Mouse (Mus musculus) CD8-positive naive resting alpha-beta T cell, adult 2 months (primary cell): ENCODE results near the gene Aff3.
A peak's percentile ranks its signal among the peaks of the same experiment; 100 is the strongest.

Experiments
- DNase-seq, 2 experiments: peaks; one replicate each; pipeline ENCODE4 v3.0.0; 2022; ENCODE audit warnings: low read depth in 2 of 2, low spot score in 2 of 2

Aff3 gene

DNA sequence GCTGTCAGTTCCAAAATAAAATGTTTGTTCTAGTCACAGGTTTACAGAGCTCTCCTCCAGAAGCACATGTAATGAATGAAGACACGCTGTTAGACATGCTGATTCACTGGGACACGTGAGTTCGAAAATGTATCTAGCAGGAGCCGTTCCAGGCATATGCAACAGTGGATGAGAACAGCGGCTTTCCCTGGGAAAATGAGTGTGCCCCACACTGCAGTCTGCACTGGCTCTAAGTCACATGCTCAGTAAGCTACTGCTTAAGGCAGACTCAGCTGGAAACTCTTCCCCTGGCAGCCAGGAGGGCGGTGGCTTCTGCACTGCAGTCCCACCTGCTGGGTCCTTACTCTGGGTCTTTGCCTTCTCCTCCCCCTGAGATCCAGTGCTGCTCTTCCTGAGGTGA lies 271.2 kb downstream of the Aff3 start:
- no peak for DNase-seq

DNA sequence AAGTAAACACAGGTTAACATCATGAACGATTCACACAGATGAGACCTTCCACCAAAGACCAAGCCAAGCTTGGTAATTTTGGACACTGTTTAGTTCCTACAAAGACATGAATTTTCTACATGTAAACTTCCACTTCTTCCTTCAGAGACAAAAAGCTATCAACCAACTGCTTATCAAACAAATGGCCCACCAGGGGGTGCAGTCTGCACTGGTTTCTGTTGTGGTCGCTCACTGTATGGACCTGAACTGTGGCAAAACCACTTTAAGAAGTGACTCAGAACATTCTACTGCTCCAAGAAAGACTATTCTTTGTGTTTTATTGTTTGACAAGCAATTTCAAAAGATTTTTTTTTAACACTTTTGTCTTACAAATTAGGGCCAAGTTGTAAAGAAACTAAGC lies 271.8 kb downstream of the Aff3 start:
- peak in 1 of 2 experiments; percentile 52 for DNase-seq

DNA sequence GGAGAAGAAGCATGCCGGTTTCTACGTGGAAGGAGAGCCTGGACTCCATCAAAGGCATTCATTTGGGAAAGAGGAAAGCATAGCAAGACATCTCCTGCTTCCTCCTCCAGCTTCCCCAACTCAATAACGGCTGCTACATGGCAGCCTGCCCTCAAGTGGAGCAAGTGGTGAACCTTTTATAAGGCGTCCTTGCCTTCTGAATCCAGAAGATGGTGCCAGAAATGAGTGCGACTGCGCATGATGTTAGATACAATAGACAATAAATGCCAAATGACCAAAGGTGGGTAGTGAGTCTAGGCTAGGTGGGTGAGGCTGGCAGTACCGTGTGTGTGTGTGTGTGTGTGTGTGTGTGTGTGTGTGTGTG lies 273.9 kb downstream of the Aff3 start:
- no peak for DNase-seq

DNA sequence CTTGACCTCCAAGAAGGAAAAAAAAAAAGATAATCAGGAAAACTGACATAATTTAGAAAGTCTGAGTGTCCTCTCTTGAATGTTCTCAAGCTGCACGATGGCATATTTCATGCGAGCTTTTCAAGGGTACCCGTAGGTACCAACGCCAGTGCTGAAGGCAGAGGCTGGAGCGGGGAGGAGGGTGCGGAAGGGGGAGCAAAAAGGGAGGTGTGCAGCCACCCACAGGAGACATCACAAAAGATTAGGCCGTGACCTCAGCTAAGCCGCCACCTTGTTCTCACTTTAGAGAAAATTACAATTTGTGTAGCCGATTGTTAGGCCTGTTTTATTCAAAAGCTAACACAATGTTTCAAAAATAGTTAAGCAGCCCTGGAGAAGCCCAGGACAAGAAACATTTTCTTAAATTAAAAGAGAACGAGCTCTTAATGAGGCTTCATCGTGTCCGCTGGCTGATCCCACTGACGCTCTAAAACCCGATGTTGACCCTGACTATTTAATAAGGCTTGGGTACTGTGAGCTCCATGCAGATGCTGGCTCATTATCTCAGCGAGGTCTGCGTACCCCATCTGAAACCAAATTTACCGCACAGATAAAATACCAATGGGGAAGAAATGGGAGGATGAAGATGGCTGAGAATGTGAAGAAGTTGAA lies 274.4 kb downstream of the Aff3 start:
- DNase-seq: no peak

DNA sequence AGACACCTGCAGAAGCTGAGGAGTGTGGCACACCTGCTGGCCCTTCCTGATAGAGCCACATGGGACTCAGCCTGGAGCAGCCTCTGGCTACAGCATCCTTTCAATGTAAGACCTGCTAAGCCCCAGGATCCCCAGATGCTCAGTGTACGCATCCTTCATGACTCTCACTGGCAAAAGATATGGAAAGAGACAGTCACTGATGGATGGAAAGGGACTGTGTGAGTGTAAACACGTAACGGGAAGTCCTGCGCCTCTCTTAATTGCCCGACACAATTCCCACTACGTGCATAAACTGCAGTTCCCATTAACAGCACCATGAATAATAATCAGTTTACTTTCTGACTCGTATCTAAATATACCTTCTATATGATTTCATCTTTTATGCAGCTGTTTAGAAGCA lies 275.2 kb downstream of the Aff3 start:
- no peak for DNase-seq

DNA sequence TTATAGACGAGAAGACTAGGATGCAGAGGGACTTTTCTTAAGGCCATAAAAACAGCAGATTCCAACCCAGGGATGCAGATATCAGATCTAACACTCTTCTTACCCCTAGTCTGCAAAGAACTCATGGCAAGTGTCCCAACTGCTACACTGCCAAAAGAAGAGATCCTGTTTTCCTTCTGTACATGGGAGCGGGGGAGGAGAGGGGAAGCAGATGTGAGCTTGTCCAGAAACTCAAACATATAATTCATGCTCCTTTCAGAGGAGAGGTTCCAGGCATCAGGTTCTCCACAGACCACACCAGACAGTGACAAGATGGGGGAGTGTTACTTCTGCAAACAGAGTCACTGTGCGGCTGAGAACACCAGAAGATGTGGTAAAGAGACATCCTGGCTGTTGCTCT lies 276.3 kb downstream of the Aff3 start:
- DNase-seq: no peak

DNA sequence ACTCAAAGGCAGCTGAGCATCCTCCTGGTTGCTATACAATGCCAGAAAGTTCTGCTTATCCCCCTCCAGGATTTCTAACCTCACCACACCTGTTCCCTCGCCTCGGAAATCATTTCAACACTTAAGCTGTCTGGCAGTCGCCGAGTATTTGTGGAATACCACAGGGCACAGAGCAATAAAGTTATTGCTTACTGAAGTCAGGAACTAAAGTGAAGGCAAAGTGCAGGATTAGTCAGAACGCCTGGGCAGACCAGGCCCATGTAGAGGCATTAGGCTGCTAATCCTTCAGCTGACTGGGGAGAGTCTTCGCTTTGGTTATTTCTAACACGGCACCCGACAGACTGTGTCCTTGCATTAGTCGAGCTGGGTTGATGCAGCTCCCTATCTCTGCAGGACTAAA lies 277.3 kb downstream of the Aff3 start:
- DNase-seq: no peak

DNA sequence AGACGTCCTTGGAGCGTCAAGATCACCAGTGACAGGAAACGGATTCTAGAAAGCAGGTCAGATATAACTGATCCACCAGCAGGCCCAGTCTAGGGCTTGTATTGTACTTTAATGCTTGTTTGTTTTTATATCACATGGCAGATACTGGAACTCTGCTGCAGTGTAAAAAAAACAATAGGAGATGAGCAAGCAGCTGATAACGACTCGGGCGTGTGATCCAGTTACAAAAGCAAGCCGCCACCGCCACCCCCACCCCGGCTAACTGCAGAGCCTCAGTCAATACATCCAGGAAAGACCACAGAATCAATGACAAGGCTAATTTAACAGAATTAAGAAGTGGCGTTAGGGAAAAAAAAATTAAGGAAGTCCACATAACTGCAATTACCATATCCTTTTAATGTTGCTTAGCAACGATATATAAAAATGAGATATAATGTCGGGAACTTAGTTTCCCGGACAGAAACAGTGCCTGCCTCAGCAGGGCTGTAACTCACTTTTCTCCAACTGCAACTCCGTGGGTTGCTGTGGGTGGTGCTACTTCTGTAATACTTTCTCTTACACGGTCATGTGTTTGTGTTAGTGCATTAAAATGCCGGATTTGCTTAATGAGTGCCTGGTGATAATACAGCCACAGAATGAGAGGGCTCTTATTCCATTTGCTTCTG lies 280.2 kb downstream of the Aff3 start:
- DNase-seq: no peak

DNA sequence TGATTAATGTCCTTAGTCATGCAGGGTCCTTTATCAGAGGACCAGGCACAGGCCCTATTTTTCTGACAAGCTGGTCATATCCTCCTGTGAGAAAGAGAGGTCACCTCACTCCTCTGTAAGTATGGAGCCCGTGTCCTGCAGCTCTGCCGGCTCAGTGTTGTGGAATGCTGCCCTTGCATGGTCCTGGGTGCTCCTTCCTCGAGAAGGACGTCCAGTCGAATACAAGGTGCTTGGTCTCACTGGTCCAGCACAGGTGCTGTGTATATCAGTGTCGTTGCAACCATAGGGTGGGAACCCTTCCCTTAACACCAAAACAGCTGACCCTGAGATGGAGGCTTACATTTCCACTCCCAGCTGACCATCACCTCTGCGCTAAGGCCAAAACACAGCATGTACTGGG lies 280.7 kb downstream of the Aff3 start:
- DNase-seq: no peak

DNA sequence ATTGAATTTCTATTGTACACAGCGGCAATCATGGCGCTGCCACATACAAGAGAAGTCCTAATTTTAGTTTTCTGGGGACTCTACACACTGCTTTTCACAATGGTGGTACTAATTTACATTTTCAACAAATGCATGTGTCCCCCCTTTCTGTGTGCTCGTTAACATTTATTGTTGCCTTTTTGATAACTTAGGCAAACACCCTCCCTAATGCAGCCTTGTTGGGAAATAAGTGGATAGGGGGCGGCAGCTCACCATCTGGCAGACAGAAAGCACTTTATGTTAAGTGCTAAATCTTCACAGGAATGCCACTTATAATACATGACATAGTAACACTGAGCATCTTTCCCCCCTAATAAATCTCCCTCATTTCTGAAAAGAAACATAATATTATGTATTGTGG lies 282.1 kb downstream of the Aff3 start:
- no peak for DNase-seq

DNA sequence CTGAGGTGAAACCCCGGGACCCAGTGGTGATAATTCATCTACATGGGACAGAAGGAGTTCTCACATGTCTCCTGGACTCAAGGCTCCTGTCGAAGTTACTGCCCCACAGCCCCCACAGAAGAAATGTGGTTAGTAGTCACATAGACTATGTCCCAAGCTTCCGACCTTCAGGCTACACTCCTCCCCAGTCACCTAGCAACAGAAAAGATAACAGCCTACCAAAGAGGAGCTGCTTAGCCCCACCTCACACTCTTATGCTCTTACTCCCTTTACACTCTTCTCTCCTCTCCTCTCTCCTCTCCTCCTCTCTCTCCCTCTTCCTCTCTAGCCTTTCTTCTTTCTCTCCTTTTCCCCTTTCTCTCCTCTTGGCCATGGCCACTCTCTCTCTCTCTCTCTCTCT lies 286.8 kb downstream of the Aff3 start:
- DNase-seq: no peak

DNA sequence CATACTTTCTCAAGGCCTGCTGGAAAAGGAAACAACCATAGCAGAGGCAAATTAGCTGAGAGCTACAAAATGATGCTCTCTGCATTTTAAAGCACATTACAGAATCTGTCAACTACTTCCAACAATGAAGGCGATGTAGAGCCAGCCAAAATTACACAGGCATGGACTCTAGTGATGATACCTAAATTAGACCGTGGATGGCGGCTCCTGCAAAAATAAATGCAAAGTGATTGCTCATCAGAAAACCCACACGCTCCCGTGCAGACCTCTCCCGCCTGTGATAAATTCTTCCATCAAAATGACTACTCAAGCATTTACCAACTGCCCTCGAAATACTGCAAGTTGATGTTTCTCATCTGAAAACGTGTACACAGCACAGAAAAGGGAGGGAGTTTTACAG lies 295.6 kb downstream of the Aff3 start:
- DNase-seq: no peak

DNA sequence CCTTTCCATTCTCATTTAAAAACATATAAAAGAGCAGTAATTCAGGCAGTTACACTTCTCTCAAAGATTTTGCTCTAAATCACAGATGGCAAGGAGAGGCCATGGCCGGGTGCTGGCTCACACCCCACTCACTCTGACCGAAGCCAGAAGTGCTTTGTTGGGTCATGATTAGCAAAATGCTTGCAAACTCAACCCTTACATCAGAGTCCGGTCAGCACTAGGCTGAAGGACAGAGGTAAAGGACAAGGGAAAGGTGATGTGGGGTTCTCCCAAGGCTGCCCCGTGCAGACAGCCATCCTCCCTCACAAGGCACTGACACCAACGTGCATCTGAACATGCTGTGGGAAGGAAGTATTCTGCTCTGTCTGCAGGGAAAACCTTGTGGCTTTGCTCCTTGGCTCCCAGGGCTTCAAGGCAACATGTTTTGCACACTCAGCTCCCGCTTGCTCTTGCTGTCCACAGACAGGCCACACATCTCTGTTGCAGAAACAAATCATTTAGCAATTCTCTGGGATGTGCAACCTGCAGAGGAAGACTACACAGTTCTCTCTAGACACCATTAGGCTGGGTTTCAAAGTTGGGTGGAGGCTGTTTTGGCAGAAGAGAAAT lies 296.6 kb downstream of the Aff3 start:
- no peak for DNase-seq

DNA sequence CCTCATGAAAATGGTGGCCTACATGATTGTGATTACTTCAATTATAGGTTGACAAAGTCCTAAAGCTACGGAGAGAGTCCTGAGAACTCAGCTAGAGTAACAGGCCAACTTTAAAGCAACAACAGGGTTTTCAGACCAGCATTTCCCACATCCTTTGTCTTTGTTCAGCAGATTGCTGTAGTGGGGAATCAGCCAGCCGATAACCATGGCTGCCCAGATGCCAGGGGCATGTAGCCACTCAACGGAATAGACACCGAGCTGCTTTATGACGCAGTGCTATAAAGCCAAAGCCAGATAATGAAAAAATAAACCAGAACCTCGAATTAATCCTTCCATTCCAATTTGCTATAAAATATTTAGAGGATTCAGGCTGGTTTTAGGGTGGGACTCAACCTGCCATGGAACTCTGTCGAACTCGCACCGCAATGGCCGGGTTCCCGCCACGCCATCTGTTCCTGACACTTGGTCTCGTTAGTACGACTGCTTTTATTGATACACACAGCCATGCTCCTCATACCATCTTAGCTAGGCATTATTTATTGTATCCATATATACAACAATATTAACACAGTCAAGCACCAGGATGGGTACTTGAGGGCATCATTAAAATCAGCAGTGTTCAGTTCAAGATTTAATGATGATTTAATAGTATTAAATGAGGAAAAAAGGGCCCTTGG lies 297.2 kb downstream of the Aff3 start:
- DNase-seq: no peak

DNA sequence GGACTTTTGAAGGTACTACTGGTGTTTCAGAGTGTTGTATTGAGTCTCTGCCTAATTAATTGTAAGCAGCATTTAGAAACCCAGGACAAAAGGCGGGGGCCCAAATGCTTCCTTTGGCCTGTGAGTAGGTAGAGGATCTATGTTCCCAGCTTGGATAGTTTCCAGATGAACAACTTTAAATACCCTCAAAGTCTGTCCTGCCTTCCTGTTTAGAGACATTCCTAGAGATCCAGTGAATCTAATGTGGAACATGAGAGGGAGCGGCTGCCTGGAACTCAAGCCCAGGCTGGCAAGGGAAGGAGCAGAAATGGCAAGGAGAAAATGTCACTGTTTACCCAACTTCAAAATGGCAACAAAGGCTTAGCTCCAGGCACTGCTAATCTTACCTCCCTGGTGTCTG lies 300.9 kb downstream of the Aff3 start:
- DNase-seq: no peak

DNA sequence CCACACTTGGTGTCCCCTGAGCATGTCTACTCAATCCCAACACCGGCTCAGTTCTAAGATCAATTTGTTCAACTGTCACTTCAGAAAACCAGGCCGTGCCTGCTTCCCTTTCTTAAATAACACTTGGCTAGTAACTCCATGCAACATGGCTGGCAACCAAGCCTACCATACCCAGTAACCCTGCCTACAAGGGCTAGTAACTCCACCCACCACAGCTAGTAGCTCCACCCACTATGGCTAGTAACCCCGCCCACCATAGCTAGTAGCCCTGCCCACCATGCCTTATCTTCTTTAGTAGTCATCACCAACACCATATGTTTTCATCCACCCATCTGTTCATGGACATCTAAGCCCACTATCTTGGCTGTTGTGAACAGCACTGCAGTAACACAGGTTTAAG lies 302.5 kb downstream of the Aff3 start:
- no peak for DNase-seq

DNA sequence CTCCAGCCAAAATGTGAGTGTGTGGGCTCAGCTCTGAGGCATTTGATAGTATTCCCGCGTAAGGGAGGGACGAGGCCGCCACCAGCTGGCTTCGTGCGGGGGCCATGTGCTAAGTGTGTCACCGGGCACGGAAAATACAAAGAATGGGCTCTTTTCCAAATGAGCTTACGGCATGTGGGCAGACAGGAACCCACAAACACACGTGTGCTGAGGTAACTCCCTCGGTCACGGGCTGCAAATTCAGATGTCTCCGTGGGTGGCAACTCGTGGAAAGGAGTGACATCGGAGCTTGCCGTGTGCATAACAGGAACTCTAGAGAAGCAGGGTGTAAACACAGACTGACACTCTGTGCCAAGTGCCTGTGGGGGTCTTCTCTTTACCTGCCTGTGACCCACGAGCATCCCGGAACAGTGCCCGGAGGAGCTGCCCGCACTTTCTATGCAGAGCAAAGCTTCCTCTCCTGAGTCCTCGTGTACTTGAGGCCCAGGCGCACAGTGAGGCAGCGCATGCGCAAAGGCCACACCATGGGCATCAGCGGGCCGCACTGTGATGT lies 305.9 kb downstream of the Aff3 start:
- DNase-seq: no peak

DNA sequence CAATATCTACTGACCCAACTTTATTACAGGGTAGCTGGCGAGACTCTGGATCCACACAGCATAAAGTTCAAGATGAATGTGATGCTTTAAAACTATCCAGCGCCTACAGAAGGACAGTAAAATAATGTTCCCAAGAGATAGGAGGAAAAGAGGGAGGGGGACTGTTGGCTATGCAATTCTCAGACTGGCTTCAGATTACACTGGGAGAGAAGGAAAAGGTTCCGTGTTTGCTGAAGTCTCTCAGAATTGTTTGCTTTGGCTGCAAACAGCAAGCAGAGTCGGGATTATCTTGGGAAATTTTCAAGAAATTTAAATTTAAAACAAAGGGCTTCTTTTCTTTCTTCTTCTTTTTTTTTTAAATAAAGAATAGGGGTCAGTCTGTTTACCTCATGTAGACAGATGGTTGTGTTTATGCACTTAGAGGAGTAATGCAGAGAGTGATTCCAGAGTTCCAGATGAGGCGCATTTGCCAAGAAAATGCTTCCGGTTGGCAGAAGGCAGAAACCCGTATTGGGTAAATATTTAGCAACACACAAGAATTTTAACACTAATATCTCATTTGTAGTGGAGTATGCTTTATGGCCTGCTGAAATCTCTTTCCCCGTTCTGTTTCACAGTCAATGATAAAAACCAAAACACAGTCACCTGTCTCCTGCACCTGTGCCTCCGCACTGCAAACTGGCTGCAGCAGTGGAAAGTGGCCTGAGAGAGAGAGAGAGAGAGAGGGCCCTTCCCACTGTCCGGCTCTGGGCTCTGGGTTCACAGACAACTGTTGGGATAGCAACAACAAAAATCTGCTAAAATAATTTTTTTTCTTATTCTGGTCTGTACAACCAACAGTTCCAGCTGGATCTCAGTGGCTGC lies 306.6 kb downstream of the Aff3 start:
- DNase-seq: no peak

DNA sequence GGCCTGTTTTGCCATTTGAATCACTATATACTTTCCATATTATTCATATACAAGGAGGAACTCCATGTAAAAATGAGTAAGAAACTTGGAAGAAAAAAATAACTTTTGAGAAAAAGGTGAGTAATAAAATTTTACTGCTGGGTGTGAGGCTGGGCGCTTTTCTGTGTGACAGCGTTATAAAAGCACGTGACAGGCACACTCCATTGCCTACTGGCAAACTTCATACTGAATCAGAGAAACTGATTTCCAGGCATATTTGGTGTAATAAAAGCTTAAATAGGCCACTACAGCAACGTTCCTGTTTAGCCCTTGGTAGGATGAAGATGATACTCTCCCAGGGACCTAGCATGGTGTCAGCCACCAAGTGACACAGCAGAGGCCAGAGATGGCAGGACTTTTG lies 310.2 kb downstream of the Aff3 start:
- no peak for DNase-seq

DNA sequence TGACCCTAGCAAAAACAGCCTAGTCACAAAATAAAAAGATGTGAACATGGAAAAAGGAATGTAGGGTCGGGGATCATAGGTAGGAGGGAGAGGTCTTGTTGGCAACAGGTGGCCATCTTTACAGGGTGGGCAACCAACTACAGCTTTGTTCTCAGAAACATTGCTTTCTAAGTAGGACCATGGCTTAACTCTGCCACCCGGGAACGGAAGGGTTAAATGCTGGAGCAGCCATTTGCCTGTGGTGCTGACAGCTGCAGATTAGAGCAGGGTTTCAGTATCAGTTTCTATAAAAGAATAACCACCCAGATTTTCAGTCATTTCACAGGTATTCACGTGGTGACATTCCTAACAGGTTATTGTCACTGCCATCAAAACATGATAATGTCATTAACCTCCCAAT lies 317.4 kb downstream of the Aff3 start:
- DNase-seq: no peak

DNA sequence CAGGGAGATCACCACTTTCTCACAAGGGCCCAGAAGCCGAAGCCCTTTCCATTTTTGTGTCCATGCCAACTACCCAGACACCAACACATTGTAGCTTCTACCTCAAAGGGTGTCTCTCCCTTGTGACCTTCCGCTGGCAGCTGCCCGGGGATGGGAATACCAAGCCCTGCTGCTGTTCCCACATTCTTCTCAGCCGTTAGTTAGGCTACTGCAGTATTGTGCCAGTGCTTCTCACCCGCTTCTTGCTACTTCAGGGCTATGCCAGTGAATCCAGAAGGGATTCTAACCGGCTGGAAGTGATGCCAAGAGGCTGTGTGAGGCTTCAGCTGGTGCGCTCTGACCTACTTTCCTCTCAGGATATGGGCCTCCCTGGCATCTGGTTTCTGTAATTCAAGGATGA lies 330.5 kb downstream of the Aff3 start:
- no peak for DNase-seq
